Mouse (Mus musculus) hindbrain, embryonic 12.5 days (tissue): ENCODE results near the gene E130116L18Rik. TPM values are rescaled to one million over a fixed set of nuclear protein-coding genes. Genes with fewer than 3 reads are reported as not detected.
"Not testable (repeated sequence)": the region's sequence is repeated elsewhere in the genome, so short reads cannot be mapped to it uniquely, and the experiment has no call there.

Experiments
- ATAC-seq: fragments of 200-750 bp; cut with Nextera tagmentation; 2 replicates; pipeline ENCODE4 v1.8.0; 2017; ENCODE audit warnings: moderate TSS enrichment; ENCODE audit not compliant: low FRiP score
- H3K27ac ChIP-seq: fragments of 300-500 bp; sonication (generic); 2 replicates; pipeline ENCODE4 v1.5.1; 2016; ENCODE audit warnings: mild to moderate bottlenecking
- H3K27me3 ChIP-seq: fragments of 300-500 bp; sonication (generic); 2 replicates; pipeline ENCODE4 v1.6.1; 2016; ENCODE audit warnings: mild to moderate bottlenecking
- H3K36me3 ChIP-seq: fragments of 300-500 bp; sonication (generic); 2 replicates; pipeline ENCODE4 v1.6.1; 2016; ENCODE audit warnings: mild to moderate bottlenecking
- H3K4me1 ChIP-seq: fragments of 300-500 bp; sonication (generic); 2 replicates; pipeline ENCODE4 v1.6.1; 2016
- H3K4me2 ChIP-seq: fragments of 300-500 bp; sonication (generic); replicated peaks from 2 replicates; pipeline ENCODE4 v1.6.1; 2016; ENCODE audit warnings: mild to moderate bottlenecking
- H3K4me3 ChIP-seq: fragments of 300-500 bp; sonication (generic); 2 replicates; pipeline ENCODE4 v1.5.1; 2016; ENCODE audit warnings: mild to moderate bottlenecking
- H3K9ac ChIP-seq: fragments of 300-500 bp; sonication (generic); 2 replicates; pipeline ENCODE4 v1.6.1; 2016; ENCODE audit warnings: mild to moderate bottlenecking, moderate library complexity
- H3K9me3 ChIP-seq: fragments of 300-500 bp; sonication (generic); replicated peaks from 2 replicates; pipeline ENCODE4 v1.6.1; 2016; ENCODE audit warnings: mild to moderate bottlenecking
- WGBS: fragments of 180-500 bp; shearing (Covaris S2); methylation state at CpG from one replicate; pipeline ENCODE4 v1.1.7; 2016; 5-methylcytosine and 5-hydroxymethylcytosine counted together
- polyA plus RNA-seq: library from polyadenylated mRNA; unstranded; fragments of >200 nt; fragmentation: Nextera tagmentation; extraction: Ambion mirVana; gene quantifications from 2 replicates; pipeline ENCODE4 v1.2.1, GENCODE M21; 2016

The E130116L18Rik gene
- polyA plus RNA-seq, 1 experiment from 2014 or later: not detected

DNA sequence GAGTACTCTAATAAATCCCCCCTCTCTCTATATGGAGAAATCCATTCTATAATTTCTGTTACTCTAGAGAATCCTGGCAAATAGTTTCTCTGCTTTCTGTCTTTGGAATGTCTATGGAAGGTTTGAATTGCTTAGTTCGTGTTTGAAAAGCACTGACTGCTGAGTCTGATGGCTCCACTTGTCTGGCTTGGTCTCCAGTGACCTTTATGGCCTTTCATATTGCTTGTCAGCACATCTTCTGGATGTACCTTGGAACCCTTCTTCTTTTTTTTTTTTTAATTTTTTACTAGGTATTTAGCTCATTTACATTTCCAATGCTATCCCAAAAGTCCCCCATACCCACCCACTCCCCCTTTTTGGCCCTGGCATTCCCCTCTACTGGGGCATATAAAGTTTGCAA is 1.4 kb upstream of the E130116L18Rik start:
- H3K4me3 ChIP-seq, H3K4me1 ChIP-seq, H3K27me3 ChIP-seq, H3K9me3 ChIP-seq, H3K27ac ChIP-seq, ATAC-seq, H3K9ac ChIP-seq, H3K36me3 ChIP-seq: not testable (repeated sequence)
- H3K4me2 ChIP-seq: 0 out of 2 replicates have a peak overlapping the region, but pooled peaks have one; percentile 58
- 90% methylated on average over 1 of the region's 1 CpGs for WGBS

- peak within 1 kb of the TSS; percentile 85 for H3K27ac ChIP-seq
- ATAC-seq: no peak
- H3K4me3 ChIP-seq: peak within 1 kb of the TSS; percentile 80
- WGBS: 92% methylated on average over 3 of the region's 3 CpGs
- no peaks in the 10 kb centered on the region for H3K27me3 ChIP-seq
- peaks cover 9% of the 10 kb centered on the region for H3K4me1 ChIP-seq
- H3K4me2 ChIP-seq: peak within 1 kb of the TSS; percentile 58
- no peaks in the 10 kb centered on the region for H3K36me3 ChIP-seq
- H3K9ac ChIP-seq: peak within 1 kb of the TSS; percentile 88
- H3K9me3 ChIP-seq: no peaks in the 10 kb centered on the region
Measured at GRCm38 (mm10) chr5:25221604-25222003, 1.3 kb downstream of the E130116L18Rik start, which contains the start of gene Galnt11. Gene Galnt11 (plus strand): TSS chr5:25221904.

DNA sequence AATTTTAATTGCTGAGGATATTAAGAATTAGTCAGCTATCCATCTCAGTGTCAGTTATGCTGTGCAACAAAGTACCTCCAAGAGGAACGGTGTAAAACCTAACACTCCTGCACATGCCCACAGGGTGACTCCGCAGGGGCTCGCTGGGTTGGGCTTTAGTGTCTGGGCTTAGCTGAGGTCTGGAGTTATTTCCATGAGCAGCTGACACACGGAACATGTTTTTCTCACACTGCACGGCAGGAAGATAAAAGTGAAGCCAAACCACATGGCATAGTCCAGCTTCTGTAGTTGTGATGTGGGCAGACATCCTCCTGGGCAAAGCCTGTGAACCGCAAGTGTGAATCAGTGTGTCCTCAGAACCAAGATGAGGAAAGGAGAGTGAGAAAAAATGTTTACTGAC is 7.9 kb downstream of the E130116L18Rik start:
- 84% methylated on average over 6 of the region's 6 CpGs for WGBS
- no peak overlapping the region for H3K4me3 ChIP-seq
- no peak overlapping the region for H3K9ac ChIP-seq
- ATAC-seq: no peak
- no peak overlapping the region for H3K4me2 ChIP-seq
- H3K4me1 ChIP-seq: no peaks in the 10 kb centered on the region
- H3K27ac ChIP-seq: no peak overlapping the region
- H3K9me3 ChIP-seq: no peaks in the 10 kb centered on the region
- H3K36me3 ChIP-seq: no peaks in the 10 kb centered on the region
- no peaks in the 10 kb centered on the region for H3K27me3 ChIP-seq

- H3K4me2 ChIP-seq, H3K9ac ChIP-seq, H3K9me3 ChIP-seq, H3K4me1 ChIP-seq, H3K4me3 ChIP-seq, ATAC-seq, H3K27me3 ChIP-seq, H3K36me3 ChIP-seq, H3K27ac ChIP-seq: not testable (repeated sequence)
Measured at GRCm38 (mm10) chr5:25213216-25213615, 9.7 kb downstream of the E130116L18Rik start.

DNA sequence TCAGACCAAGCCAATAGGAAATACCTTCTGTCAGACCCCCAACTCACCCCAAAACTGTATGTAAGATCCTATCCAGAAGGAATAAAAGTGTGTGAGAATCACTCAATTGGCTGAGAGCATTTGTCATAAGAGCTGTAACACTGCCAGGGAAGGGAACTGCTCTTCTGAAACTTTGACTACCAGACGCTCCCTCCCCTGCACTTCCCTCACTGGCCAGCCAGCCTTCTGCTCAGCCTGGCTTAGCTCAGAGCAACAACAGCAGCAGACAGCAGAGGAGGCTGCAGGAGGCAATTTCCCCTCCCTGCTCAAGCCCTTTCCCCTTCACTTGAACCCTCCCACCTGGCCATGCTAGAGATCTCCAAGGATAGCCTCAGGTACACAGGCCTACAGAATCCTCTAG is 11.1 kb downstream of the E130116L18Rik start:
- Histone ChIP-seq H3K27me3 (no peaks in the 10 kb centered on the region), H3K4me2 (no peak overlapping the region), H3K36me3 (no peaks in the 10 kb centered on the region), H3K9me3 (no peaks in the 10 kb centered on the region), H3K4me1 (no peaks in the 10 kb centered on the region), H3K4me3 (no peak overlapping the region), H3K27ac (no peak overlapping the region), H3K9ac (no peak overlapping the region)
- no peak for ATAC-seq
- 91% methylated on average over 1 of the region's 1 CpGs for WGBS

GRCm38 (mm10) chr5:25190521-25190920 is 32.4 kb downstream of the E130116L18Rik start:
- no peak overlapping the region for H3K9ac ChIP-seq
- 79% methylated on average over 2 of the region's 2 CpGs for WGBS
- no peak overlapping the region for H3K4me2 ChIP-seq
- no peaks in the 10 kb centered on the region for H3K27me3 ChIP-seq
- no peaks in the 10 kb centered on the region for H3K36me3 ChIP-seq
- H3K4me3 ChIP-seq: no peak overlapping the region
- no peaks in the 10 kb centered on the region for H3K9me3 ChIP-seq
- ATAC-seq: no peak
- no peak overlapping the region for H3K27ac ChIP-seq
- no peaks in the 10 kb centered on the region for H3K4me1 ChIP-seq

- H3K27ac ChIP-seq: no peak overlapping the region
- no peaks in the 10 kb centered on the region for H3K36me3 ChIP-seq
- H3K4me3 ChIP-seq: no peak overlapping the region
- H3K27me3 ChIP-seq: no peaks in the 10 kb centered on the region
- H3K4me2 ChIP-seq: no peak overlapping the region
- H3K4me1 ChIP-seq: no peaks in the 10 kb centered on the region
- ATAC-seq: no peak
- WGBS: 38% methylated on average over 1 of the region's 1 CpGs
- no peaks in the 10 kb centered on the region for H3K9me3 ChIP-seq
- H3K9ac ChIP-seq: no peak overlapping the region
Measured at GRCm38 (mm10) chr5:25188802-25189201, 34.2 kb downstream of the E130116L18Rik start.

- H3K27me3 ChIP-seq: no peaks in the 10 kb centered on the region
- no peak overlapping the region for H3K9ac ChIP-seq
- no peak overlapping the region for H3K4me3 ChIP-seq
- H3K4me2 ChIP-seq: no peak overlapping the region
- no peak for ATAC-seq
- no peaks in the 10 kb centered on the region for H3K36me3 ChIP-seq
- no peaks in the 10 kb centered on the region for H3K9me3 ChIP-seq
- H3K4me1 ChIP-seq: no peaks in the 10 kb centered on the region
- no peak overlapping the region for H3K27ac ChIP-seq
Measured at GRCm38 (mm10) chr5:25187727-25188126, 35.2 kb downstream of the E130116L18Rik start.

DNA sequence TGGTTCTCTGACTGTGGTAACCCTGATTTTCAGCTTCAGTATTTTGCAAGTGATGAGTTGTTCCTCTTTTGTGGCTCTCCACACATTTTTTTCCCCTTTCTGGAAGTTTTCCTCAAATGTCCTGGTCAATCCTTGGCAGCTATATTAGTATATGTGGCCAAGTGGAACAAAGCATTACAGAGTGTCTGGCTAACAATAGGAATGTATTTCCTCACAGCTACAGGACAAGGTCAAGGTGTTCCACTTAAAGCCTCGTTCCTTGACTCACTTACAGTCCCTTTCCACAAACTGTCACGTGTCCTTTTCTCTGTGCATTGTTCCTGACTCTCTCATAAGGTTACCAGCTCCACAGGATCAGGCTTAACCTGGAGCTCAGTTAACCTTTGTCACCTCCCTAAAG is 38.4 kb downstream of the E130116L18Rik start:
- H3K9ac ChIP-seq: no peak overlapping the region
- H3K4me1 ChIP-seq: no peaks in the 10 kb centered on the region; the same call in 1 of the 2 replicates
- no peak overlapping the region for H3K27ac ChIP-seq
- no peaks in the 10 kb centered on the region for H3K27me3 ChIP-seq
- H3K4me3 ChIP-seq: no peak overlapping the region
- H3K9me3 ChIP-seq: no peaks in the 10 kb centered on the region
- WGBS: 57% methylated on average over 2 of the region's 2 CpGs
- no peaks in the 10 kb centered on the region for H3K36me3 ChIP-seq
- ATAC-seq: no peak
- no peak overlapping the region for H3K4me2 ChIP-seq

- no peak for ATAC-seq
- no peaks in the 10 kb centered on the region for H3K27me3 ChIP-seq
- no peak overlapping the region for H3K4me2 ChIP-seq
- H3K4me1 ChIP-seq: no peaks in the 10 kb centered on the region; the same call in 1 of the 2 replicates
- H3K4me3 ChIP-seq: no peak overlapping the region
- no peak overlapping the region for H3K9ac ChIP-seq
- no peak overlapping the region for H3K27ac ChIP-seq
- H3K36me3 ChIP-seq: no peaks in the 10 kb centered on the region
- H3K9me3 ChIP-seq: no peaks in the 10 kb centered on the region
- 85% methylated on average over 4 of the region's 4 CpGs for WGBS
Measured at GRCm38 (mm10) chr5:25183595-25183994, 39.4 kb downstream of the E130116L18Rik start.

GRCm38 (mm10) chr5:25181004-25181531 is 41.9 kb downstream of the E130116L18Rik start, which contains the start of gene Galntl5:
Gene Galntl5 (plus strand): TSS chr5:25181460.
- H3K36me3 ChIP-seq: no peaks in the 10 kb centered on the region
- H3K27me3 ChIP-seq: no peaks in the 10 kb centered on the region
- H3K4me2 ChIP-seq: no peak within 1 kb of the TSS
- H3K9me3 ChIP-seq: no peaks in the 10 kb centered on the region
- no peak within 1 kb of the TSS for H3K27ac ChIP-seq
- WGBS: 90% methylated on average over 1 of the region's 1 CpGs
- no peak within 1 kb of the TSS for H3K4me3 ChIP-seq
- no peaks in the 10 kb centered on the region; the same call in 1 of the 2 replicates for H3K4me1 ChIP-seq
- H3K9ac ChIP-seq: no peak within 1 kb of the TSS
- no peak for ATAC-seq

DNA sequence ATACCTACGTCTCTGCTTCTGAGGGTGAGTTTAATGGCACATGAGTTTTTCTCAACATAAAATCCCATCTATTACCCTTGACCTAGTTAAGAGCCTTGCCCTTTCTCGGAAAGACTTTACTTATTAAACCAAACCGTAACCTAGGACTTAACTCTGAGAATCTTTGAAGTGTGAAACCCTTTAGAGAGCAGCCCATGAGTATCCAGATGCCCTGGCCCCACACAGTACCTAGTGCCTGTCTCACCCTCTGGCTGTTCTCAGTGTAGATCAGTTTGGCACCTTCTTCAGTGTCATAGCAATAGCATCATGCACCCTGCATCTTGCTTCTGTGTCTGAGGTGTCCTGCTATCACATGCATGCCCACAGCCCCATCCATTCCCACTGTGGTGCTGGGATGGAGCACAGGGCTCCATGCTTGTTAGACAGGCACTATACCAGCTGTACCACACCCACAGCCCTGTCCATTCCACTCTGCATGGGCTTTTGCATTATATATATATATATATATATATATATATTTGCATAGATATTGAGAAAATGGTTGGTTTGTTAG is 42.9 kb downstream of the E130116L18Rik start:
- no peak overlapping the region for H3K9ac ChIP-seq
- no peak overlapping the region for H3K4me2 ChIP-seq
- 93% methylated on average over 3 of the region's 3 CpGs for WGBS
- no peaks in the 10 kb centered on the region for H3K9me3 ChIP-seq
- H3K4me1 ChIP-seq: no peaks in the 10 kb centered on the region; the same call in 1 of the 2 replicates
- ATAC-seq: no peak
- H3K27ac ChIP-seq: no peak overlapping the region
- no peaks in the 10 kb centered on the region for H3K27me3 ChIP-seq
- no peak overlapping the region for H3K4me3 ChIP-seq
- H3K36me3 ChIP-seq: no peaks in the 10 kb centered on the region

- Histone ChIP-seq H3K27ac (no peak overlapping the region), H3K4me2 (no peak overlapping the region), H3K9ac (no peak overlapping the region), H3K4me1 (no peaks in the 10 kb centered on the region; the same call in 1 of the 2 replicates), H3K27me3 (no peaks in the 10 kb centered on the region), H3K9me3 (no peaks in the 10 kb centered on the region), H3K4me3 (no peak overlapping the region), H3K36me3 (no peaks in the 10 kb centered on the region)
- ATAC-seq: no peak
- WGBS: 93% methylated on average over 4 of the region's 4 CpGs
Measured at GRCm38 (mm10) chr5:25179284-25179683, 43.7 kb downstream of the E130116L18Rik start.
